Mouse (Mus musculus): ENCODE results near the gene Rps6ka5.

GRCm38 (mm10) chr12:100508668-100509067 is 218.1 kb downstream of the Rps6ka5 start:
- TF ChIP-seq CTCF (IDR thresholded peaks at IDR 0.05; ENCODE audit: low read depth): no peak
- TF ChIP-seq EP300 (IDR thresholded peaks at IDR 0.05; ENCODE audit: low read depth): no peak
